Mouse (Mus musculus) heart, embryonic 14.5 days (tissue): ENCODE data around the gene Nol10. TPM values are rescaled to one million over a fixed set of nuclear protein-coding genes. Genes with fewer than 3 reads are reported as not detected.

Experiments
- ATAC-seq: fragments of 200-750 bp; cut with Nextera tagmentation; 2 replicates; pipeline ENCODE4 v1.8.0; 2017; ENCODE audit warnings: low read depth, moderate TSS enrichment; ENCODE audit not compliant: insufficient number of reproducible peaks, insufficient read depth, low FRiP score
- H3K27ac ChIP-seq, 2 experiments: fragments of 200-500 bp in 1 of 2; fragments of 300-500 bp in 1 of 2; sonication (generic) in 1 of 2; replicated peaks in 1 of 2; 2 replicates each; pipeline ENCODE4 v1.5.1; 2012 to 2014; ENCODE audit warnings: low read depth in 2 of 2, low read length in 2 of 2, control low read depth in 1 of 2, mild to moderate bottlenecking in 1 of 2, mixed read lengths in 1 of 2; ENCODE audit not compliant: control insufficient read depth in 1 of 2, insufficient read depth in 1 of 2
- H3K27me3 ChIP-seq: fragments of 300-500 bp; sonication (generic); 2 replicates; pipeline ENCODE4 v1.6.1; 2014; ENCODE audit warnings: mild to moderate bottlenecking, low read length, control low read depth; ENCODE audit not compliant: control insufficient read depth, insufficient read depth
- H3K36me3 ChIP-seq: fragments of 300-500 bp; sonication (generic); 2 replicates; pipeline ENCODE4 v1.6.1; 2014; ENCODE audit warnings: mild to moderate bottlenecking, control low read depth, low read length, mixed read lengths; ENCODE audit not compliant: control insufficient read depth, insufficient read depth
- H3K4me1 ChIP-seq, 2 experiments: fragments of 200-500 bp in 1 of 2; fragments of 300-500 bp in 1 of 2; sonication (generic) in 1 of 2; 2 replicates each; pipeline ENCODE4 v1.6.1; 2012 to 2014; ENCODE audit warnings: low read length in 2 of 2, control low read depth in 1 of 2, mixed read lengths in 1 of 2; ENCODE audit not compliant: control insufficient read depth in 2 of 2, insufficient read depth in 2 of 2
- H3K4me2 ChIP-seq: fragments of 300-500 bp; sonication (generic); 2 replicates; pipeline ENCODE4 v1.6.1; 2014; ENCODE audit warnings: mild to moderate bottlenecking, low read length
- H3K4me3 ChIP-seq, 2 experiments: fragments of 200-500 bp in 1 of 2; fragments of 300-500 bp in 1 of 2; sonication (generic) in 1 of 2; 2 replicates each; pipeline ENCODE4 v1.5.1; 2012 to 2014; ENCODE audit warnings: low read length in 2 of 2, mild to moderate bottlenecking in 2 of 2, control low read depth in 1 of 2, low read depth in 1 of 2, moderate library complexity in 1 of 2; ENCODE audit not compliant: control insufficient read depth in 1 of 2, insufficient read depth in 1 of 2
- H3K9ac ChIP-seq: fragments of 300-500 bp; sonication (generic); 2 replicates; pipeline ENCODE4 v1.6.1; 2014; ENCODE audit warnings: mild to moderate bottlenecking, low read length
- H3K9me3 ChIP-seq: fragments of 300-500 bp; sonication (generic); 2 replicates; pipeline ENCODE4 v1.6.1; 2016; ENCODE audit warnings: low read length, control low read depth; ENCODE audit not compliant: control insufficient read depth
- WGBS: fragments of 180-500 bp; shearing (Covaris S2); extraction: QIAGEN DNeasy Blood & Tissue Kit; methylation state at CpG from one replicate; pipeline ENCODE4 v1.1.7; 2014; 5-methylcytosine and 5-hydroxymethylcytosine counted together
- polyA plus RNA-seq: library from polyadenylated mRNA; unstranded; fragments of >200 nt; fragmentation: Nextera tagmentation; extraction: Ambion mirVana; gene quantifications from 2 replicates; pipeline ENCODE4 v1.2.1, GENCODE M21; 2014

The Nol10 gene
- polyA plus RNA-seq, result 10.1 and 11.3 TPM in 2 replicates

DNA sequence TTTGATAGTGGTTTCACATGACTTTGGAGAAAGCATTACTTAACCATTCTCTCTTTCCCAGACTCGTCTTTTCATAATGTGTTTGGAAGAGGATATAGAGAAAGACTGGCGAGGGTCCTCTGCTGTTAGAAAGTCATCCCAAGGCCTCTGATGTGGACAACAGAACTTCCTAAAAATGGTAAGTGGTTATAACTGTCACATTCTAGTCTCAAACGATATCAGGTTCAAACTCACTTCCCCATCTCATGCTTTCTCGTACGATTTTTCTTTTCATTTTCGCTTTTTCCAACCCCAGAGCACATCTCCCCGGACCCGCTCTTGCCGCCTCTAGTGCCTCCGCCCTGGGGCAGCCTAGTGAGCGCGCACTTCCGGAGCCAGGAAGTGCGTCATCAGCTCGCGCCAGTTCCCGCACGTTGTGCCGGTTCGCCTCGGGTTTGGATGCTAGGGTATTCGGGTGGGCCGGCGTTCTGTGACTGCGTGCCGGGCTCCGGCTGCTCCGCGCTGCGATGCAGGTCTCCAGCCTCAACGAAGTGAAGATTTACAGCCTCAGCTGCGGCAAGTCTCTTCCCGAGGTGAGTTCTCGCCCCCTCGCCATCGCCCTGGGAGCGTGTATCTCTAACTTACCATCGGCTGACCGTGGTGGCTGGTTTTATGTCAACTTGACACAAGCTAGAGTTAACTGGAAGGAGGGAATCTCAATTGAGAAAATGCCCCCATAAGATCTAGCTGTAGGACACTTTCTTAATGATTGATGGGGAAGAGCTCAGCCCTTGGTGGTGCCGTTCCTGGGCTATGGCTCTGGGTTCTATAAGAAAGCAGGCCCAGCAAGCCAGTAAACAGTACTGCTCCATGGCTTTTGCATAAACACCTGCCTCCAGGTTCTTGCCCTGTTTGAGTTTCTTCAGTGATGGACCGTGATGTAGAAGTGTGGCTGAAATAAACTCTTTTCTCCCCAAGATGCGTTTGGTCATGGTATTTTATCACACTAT lies at the start of gene Nol10:
TSS of gene Nol10 (plus strand) at position 411 of the 989 bp plus-strand sequence.
- Histone ChIP-seq H3K4me1 (peaks cover 4 to 15% of the 10 kb centered on the region in 2 experiments), H3K27ac (peak within 1 kb of the TSS; percentile 32 to 58; a peak in 2 of 4 replicates), H3K4me2 (peak within 1 kb of the TSS; percentile 75), H3K9ac (peak within 1 kb of the TSS; percentile 77), H3K36me3 (peaks cover 26% of the 10 kb centered on the region), H3K27me3 (no peaks in the 10 kb centered on the region), H3K4me3 (peak within 1 kb of the TSS; percentile 59 to 70), H3K9me3 (no peaks in the 10 kb centered on the region)
- under 1% methylated on average over 42 of the region's 42 CpGs for WGBS
- ATAC-seq, result peak; percentile 87

- 67% methylated on average over 1 of the region's 1 CpGs for WGBS
- no peak overlapping the region for H3K4me3 ChIP-seq
- H3K27me3 ChIP-seq, result no peaks in the 10 kb centered on the region
- H3K36me3 ChIP-seq, result no peaks in the 10 kb centered on the region
- H3K27ac ChIP-seq, result no peak overlapping the region
- no peak for ATAC-seq
- H3K9me3 ChIP-seq, result no peaks in the 10 kb centered on the region
- no peak overlapping the region for H3K9ac ChIP-seq
- no peaks in the 10 kb centered on the region for H3K4me1 ChIP-seq
- no peak overlapping the region for H3K4me2 ChIP-seq
Measured at GRCm38 (mm10) chr12:17299902-17300301, 48.4 kb upstream of the Nol10 start.

GRCm38 (mm10) chr12:17305445-17305844 lies 42.8 kb upstream of the Nol10 start:
- Histone ChIP-seq H3K4me1 (no peaks in the 10 kb centered on the region), H3K27me3 (no peaks in the 10 kb centered on the region), H3K36me3 (no peaks in the 10 kb centered on the region), H3K4me3 (no peak overlapping the region), H3K9me3 (no peaks in the 10 kb centered on the region), H3K4me2 (no peak overlapping the region), H3K27ac (no peak overlapping the region), H3K9ac (no peak overlapping the region)
- no peak for ATAC-seq
- WGBS, result 75% methylated on average over 7 of the region's 7 CpGs

DNA sequence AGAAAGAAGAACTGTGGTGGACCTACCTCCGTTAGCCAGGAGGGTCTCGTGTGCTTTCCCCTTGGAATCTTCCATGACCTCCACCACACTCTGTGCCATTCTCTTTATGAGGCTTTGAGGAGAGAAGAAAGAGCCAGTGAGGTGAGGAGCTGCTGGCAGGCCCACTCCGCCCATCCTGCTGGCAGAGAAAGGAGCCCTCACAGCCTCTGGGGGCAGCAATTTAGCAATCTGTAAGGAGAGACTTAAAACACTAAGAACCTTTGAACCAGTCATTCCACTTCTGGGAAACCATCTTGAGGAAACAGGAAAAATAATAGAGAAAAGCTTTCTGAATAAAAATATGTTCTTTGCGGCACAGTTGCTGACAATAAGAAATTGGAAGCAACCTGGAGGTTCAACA lies 40.0 kb upstream of the Nol10 start:
- 56% methylated on average over 4 of the region's 4 CpGs for WGBS
- H3K4me3 ChIP-seq, result no peak overlapping the region
- ATAC-seq, result no peak
- no peak overlapping the region for H3K9ac ChIP-seq
- H3K9me3 ChIP-seq, result no peaks in the 10 kb centered on the region
- H3K27ac ChIP-seq, result no peak overlapping the region
- no peaks in the 10 kb centered on the region for H3K27me3 ChIP-seq
- H3K4me2 ChIP-seq, result no peak overlapping the region
- H3K4me1 ChIP-seq, result no peaks in the 10 kb centered on the region
- no peaks in the 10 kb centered on the region for H3K36me3 ChIP-seq

- 73% methylated on average over 15 of the region's 16 CpGs for WGBS
- Histone ChIP-seq H3K9me3 (no peaks in the 10 kb centered on the region), H3K36me3 (no peaks in the 10 kb centered on the region), H3K27me3 (no peaks in the 10 kb centered on the region), H3K4me1 (no peaks in the 10 kb centered on the region), H3K9ac (no peak overlapping the region), H3K27ac (no peak overlapping the region), H3K4me2 (no peak overlapping the region), H3K4me3 (no peak overlapping the region)
- ATAC-seq, result no peak
Measured at GRCm38 (mm10) chr12:17310852-17311839, 37.1 kb upstream of the Nol10 start.

DNA sequence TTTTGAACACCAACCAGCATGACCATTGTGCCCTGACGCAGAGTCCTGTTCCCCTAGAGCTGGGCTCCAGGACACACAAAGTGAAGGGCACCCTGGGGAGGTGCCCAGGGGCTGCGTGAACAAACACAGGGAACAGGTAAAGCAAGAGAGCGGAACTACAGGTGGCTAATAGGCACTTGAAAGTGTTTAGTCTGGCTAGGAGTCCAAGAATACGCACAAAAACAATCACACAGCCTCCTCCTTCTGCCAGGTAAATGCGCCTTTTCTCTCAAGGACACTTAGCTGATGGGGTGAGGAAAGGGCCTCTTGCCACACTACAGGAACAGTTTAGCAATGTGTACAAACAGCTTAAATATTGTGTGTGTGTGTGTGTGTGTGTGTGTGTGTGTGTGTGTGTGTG lies 32.2 kb upstream of the Nol10 start:
- Histone ChIP-seq H3K4me1 (peaks cover 0 to 2% of the 10 kb centered on the region in 2 experiments; a peak in 1 of 4 replicates), H3K4me3 (no peak overlapping the region), H3K27me3 (no peaks in the 10 kb centered on the region), H3K4me2 (no peak overlapping the region), H3K9me3 (no peaks in the 10 kb centered on the region), H3K27ac (no peak overlapping the region), H3K36me3 (no peaks in the 10 kb centered on the region), H3K9ac (no peak overlapping the region)
- ATAC-seq, result no peak
- 82% methylated on average over 5 of the region's 5 CpGs for WGBS

GRCm38 (mm10) chr12:17317970-17318369 lies 30.3 kb upstream of the Nol10 start:
- Histone ChIP-seq H3K9me3 (no peaks in the 10 kb centered on the region), H3K27ac (no peak overlapping the region), H3K36me3 (no peaks in the 10 kb centered on the region), H3K4me2 (no peak overlapping the region), H3K9ac (no peak overlapping the region), H3K4me3 (no peak overlapping the region), H3K27me3 (peaks cover 9% of the 10 kb centered on the region), H3K4me1 (peaks cover 0 to 2% of the 10 kb centered on the region in 2 experiments; a peak in 1 of 4 replicates)
- ATAC-seq, result no peak
- 22% methylated on average over 4 of the region's 4 CpGs for WGBS
